Mouse (Mus musculus): Measurements from ENCODE around the gene Rarres2.
"Not testable (repeated sequence)": the region's sequence is repeated elsewhere in the genome, so short reads cannot be mapped to it uniquely, and the experiment has no call there.

Gene Rarres2

DNA sequence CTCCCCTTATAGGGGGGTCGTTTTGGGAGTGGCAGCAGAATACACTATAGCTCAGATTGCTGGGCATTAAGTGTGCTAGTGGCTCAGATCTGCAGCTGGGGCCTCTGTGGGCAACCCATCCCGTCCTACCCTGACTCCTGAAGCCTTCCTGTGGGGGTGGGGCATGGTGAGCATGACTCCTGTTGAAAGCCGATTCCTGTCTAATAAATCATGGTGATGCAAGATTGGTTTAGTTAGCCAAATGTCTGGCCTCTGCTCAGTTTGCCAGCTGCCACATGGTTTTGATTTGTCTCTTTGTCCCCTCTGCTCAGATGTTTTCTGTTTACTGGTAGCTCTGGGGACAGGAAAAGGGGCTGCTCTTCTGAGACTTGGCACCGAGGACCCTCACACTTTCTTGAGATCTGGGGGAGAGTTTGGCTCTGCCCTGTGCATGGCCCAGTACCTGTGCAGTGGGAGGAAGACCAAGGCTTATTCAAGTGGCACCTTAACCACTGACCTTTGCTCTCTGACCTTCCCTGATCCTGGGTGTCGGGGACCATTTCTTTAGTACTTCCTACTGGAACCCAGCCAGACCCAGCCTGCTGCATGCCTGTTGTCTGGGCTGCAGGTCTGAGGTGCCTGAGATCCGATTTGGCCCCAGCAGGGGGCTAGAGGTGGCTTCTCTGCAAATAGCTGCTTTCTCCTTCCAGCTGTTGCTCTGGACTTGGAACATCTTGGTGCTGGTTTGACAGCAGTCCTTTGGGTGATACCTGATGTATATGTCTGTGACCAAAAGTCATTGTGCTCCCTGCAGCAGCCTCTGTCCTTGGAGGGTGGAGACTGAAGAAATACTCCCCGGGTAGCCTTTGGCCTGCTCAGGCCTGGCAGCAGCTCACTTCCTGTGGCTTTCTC lies 30.8 kb downstream of the Rarres2 start:
- no peak for DNase-seq (ENCODE audit: low read depth, low spot score)

DNA sequence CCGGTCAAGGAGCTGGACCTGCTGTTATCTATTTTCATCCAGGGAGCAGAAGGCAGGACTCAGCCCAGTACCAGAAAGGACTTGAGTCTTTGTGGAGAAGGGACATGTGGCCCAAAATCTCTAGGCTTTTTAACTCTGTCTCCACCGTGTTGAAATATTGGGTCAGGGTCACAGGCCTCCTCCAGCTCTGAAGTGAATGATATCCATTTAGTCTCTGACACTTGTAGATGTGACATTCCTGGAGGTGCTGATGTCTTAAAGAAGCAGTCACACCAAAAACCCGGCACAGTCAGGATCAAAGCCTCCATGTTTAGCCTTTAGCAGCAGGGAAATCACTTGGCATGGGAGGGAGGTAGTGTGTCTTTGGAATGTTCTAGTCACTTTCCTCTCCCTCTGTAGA lies 31.9 kb downstream of the Rarres2 start:
- no peak for DNase-seq (ENCODE audit: low read depth, low spot score)

DNA sequence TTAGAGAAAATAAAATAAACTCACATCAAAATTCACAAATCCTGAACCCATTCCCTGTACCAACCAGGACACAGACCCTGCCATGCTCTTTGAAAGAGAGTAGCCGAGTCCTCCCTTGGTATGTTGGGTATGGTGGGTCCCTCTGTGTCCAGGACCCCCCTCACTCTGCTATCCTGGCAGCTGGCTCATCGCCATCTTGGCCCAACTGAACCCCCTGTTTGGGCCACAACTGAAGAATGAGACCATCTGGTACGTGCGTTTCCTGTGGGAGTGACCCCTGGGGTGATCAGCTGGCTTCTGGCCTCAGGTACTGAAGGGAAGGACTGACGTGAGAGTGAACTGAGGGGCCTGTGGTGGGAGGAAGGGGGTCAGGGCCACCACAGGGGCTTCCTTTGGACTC lies 32.7 kb downstream of the Rarres2 start:
- no peak for DNase-seq (ENCODE audit: low read depth, low spot score)

DNA sequence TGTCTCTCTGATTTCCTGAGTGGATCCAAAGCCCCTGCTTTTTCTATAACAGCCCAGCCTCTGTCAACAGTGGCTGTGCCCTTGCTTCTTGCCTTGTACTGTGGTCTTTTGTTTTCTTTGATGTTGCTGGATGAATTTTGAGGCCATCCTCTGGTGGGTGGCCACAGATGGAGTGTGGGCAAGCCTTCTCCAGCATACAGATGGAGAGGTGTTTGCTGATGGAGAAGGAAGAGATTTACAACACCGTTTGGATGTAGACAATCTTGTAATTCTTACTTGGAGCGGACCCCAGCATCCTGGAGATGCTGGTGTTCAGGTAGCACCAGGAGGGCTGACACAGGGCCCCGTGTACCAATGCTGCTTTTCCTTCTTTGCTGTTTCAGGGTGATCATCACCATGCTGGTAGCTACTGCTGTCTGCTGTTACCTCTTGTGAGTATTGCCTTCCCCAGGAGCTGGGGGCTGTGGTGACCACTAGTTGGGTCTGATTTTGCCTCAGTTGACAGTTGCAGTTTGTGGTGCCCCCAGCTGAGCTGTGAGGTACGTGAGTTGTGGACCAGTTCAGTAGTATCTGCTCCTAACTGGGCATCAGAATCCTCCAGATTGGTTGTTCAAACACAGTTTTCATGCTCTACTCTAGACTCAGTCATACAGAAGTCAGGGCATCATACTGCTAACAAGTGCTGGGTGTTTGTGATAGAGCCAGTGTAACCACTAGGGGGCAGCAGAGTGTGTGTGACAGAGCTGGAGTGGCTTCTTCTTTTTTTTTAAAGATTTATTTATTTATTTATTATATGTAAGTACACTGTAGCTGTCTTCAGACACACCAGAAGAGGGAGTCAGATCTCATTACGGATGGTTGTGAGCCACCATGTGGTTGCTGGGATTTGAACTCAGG lies 33.5 kb downstream of the Rarres2 start:
- DNase-seq (ENCODE audit: low read depth, low spot score): no peak

DNA sequence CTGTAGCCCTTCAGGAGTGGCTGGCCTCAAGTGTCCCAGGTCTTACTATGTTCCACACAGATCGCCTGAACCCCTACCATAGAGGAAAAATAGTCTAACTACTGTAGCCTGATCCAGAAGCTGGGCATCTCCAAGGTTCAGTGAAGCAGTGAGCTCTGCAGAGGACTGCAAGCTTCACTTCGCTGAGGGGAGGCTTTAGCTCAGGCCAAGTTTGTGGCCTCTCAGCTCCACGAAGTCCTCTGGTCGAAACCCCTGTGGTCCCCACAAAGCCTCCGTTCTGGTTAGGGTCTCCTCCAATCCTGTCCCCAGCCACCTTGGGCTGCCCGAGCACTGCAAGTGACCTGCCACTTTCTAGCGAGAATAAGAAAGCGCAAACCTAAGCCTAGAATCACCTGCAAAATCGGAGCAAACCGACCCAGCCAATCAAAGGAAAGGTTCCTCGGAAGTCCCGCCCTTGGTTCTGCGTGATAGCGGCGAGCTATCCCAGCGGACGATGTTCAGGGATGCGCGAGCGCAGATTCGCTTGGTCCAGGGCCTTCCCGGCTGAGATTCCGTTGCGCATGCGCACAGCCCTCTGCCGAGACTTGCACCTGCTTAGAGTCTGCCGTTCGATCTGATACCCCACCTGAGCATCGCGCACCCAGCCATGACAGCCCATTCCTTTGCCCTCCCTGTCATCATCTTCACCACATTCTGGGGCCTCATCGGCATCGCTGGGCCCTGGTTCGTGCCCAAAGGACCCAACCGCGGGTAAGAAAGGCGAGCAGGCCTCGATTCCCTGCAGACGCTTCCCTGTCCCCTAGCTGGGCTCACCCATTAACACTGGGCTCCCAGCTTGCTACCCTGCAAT lies 35.3 kb downstream of the Rarres2 start, which contains the start of gene Atp6v0e2:
Gene Atp6v0e2 (plus strand): TSS at position 511 of the 850 bp plus-strand sequence.
- peak; percentile 93 for DNase-seq (ENCODE audit: low read depth, low spot score)

DNA sequence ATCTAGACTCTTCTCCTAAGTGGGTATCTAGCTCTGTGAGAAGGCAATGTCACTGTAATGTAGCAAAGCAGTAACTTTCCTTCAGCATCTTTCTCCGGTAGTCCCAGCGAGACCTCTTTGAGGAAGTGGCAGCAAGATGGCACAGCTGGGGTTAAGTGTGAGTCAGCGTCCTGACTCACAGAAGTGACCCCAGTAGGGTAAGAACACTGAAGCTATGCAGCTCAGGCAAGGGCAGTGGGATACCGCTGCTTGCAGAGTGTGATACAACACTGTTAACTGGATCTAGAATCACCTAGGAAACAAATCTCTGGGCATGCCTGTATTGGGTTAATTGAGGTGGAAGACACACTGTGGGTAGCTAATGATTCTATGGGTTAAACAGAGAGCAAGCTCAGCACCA lies 36.5 kb downstream of the Rarres2 start:
- no peak for DNase-seq (ENCODE audit: low read depth, low spot score)

DNA sequence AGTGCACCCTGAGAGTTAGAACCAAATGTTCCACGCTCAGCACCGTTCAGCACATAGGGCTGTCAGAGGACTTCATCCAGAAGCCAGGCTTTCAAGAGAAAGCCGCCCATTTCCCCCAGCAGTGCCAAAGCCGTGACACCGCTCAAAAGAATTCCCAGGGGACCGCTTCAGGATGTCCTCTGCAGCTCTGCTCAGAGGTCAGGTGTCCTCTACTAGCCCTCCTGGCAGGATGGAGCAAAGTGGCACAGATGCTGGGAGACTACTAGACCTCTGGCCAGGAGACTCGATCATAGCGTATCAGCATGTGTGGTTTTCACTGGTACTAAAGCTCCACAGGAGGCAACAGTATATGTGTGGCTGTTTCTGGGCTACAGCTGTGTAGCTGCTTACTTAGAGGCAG lies 37.7 kb downstream of the Rarres2 start:
- no peak for DNase-seq (ENCODE audit: low read depth, low spot score)

DNA sequence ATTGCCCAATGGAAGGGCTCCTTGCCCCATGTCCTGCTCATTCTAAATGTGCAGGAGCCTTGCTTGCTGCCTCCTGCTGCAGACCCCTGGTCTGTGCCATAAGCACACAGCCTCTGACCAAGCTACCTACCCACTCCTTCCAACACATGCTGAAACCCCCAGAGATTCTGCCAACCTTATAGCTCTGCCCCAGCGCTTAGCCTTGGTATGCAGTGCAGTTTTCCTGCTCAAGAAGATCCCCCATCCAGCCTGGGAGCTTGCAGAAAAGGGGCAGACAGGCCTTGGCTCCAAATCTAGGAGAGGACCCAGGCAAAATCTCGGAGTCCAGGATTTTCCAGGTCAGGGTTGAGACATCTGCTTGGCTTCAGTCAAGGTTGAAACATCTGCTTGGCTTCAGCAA lies 39.1 kb downstream of the Rarres2 start:
- no peak for DNase-seq (ENCODE audit: low read depth, low spot score)

DNA sequence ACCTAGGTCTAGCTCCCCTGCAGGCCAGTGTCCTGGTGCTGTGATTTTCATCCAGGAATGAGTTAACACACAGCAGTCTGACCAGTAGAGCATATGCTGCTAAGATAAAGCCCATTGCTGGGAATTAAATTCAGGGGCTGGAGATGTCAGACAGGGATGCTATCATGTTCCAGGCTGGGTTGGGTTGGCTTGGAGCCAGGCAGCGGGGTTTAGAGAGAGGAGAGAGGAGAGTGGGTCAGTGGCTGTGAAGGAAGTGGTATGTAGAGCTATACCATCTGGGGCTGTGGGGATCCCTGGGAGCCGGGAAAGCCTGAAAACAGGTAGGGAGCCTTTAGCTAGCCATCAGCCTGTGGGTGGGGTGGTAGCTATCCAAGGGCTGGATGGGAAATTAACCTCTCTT lies 41.7 kb downstream of the Rarres2 start:
- no peak for DNase-seq (ENCODE audit: low read depth, low spot score)

DNA sequence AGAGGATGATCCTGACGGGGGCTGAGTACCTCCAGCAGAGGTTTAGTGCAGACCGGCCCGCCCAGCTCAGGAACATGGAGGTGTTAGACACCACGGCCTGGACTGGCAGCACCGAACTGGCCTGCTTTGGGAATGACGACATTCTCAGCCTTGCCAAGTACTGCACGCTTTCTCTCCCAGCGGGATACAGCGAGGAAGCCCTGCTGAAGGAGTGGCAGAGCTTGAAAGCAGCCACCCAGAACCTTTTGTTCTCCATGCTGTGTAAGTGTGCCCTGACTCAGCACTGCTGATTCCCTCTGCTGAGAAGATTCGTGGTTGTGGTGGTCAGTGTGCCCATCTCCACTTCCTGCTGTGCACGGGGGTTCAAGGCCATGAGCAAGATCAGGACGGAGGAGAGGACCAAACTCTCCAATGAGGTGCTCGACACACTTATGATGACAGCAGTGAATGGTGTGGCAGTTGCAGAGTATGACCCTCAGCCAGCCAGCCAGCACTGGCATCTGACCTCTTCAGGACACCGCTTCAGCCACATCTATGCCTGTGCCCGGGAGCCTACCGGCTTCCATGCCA lies 42.6 kb downstream of the Rarres2 start:
- DNase-seq (ENCODE audit: low read depth, low spot score): no peak

DNA sequence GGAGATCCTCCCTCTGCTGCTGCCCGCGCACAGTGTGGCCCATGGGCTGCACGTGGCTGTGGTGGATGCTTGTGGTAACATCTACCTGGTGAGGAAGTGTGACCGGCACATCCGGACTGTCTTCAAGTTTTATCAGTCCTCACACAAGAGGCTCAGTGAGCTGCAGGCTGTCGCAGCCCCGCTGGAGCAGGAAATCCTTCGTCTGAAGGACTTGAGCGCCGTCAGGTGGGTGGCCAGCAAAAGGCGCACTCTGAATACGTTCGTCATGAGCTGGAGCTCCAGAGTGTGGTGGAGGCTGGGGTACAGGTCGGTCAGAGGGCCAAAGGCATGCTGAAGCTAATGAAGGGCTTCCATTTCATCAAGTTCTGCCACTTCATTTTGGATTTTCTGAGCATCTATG lies 43.3 kb downstream of the Rarres2 start:
- DNase-seq (ENCODE audit: low read depth, low spot score): no peak

DNA sequence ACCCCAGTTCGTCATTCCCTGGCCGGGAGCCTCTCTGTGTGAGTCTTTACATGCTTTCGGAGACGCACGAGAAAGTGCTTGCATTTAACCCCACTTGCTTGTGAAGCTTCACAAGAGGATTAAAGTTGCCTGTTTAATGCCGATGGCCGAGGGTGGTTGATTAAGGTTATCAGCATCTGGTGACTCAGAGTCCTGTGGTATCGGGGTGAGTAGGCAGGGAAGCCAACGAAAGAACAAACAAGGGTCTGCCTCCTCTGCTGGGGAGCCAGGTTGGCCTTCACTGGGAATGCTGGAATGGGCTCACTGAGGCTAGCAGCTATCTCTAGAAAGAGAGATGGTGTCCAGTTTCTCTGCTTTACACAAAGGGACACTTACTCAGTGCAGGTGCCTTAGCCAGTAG lies 44.7 kb downstream of the Rarres2 start:
- no peak for DNase-seq (ENCODE audit: low read depth, low spot score)

DNA sequence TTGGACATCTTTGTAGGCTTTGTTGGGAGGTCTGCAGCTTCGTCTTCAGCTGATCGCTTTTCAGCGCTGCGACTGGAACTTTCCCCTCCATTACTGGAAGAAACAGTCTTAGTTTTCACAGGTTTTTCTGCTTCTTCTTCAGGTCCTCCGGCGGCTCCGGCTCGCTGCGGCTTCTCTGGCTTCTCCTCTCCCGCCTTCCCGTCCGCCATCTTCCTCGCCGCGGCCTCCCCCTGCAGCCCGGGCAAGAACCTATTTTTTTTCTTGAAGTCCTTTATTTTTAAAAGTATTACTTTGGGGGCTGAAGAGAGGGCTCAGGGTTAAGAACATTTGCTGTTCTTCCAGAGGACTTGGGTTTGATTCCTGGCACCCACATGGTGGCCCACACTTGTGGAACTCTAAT lies 47.7 kb downstream of the Rarres2 start:
- DNase-seq (ENCODE audit: low read depth, low spot score): not testable (repeated sequence)

All from brain, embryonic 18.5 days (tissue).